Mouse (Mus musculus): ENCODE results near the gene Csnk1d.

The Csnk1d gene

GRCm38 (mm10) chr11:120951731-120952730 is 39.1 kb downstream of the Csnk1d start:
- in situ Hi-C loops (cut with MboI, MseI): no loop called here

- in situ Hi-C loops (cut with MboI, MseI): no loop called here
Measured at GRCm38 (mm10) chr11:120951237-120951636, 39.9 kb downstream of the Csnk1d start.

GRCm38 (mm10) chr11:120950281-120951202 is 40.6 kb downstream of the Csnk1d start:
- in situ Hi-C loops (cut with MboI, MseI): no loop called here

GRCm38 (mm10) chr11:120949863-120950262 is 41.3 kb downstream of the Csnk1d start:
- in situ Hi-C loops (cut with MboI, MseI): no loop called here

GRCm38 (mm10) chr11:120948861-120949851 is 42.0 kb downstream of the Csnk1d start:
- in situ Hi-C loops (cut with MboI, MseI): no loop called here

GRCm38 (mm10) chr11:120948328-120948727 is 42.8 kb downstream of the Csnk1d start, which contains the start of gene Slc16a3:
Slc16a3 (plus strand) TSS chr11:120948480.
- in situ Hi-C loops (cut with MboI, MseI): no loop called here

- in situ Hi-C loops (cut with MboI, MseI): no loop called here
Measured at GRCm38 (mm10) chr11:120945926-120946325, 45.2 kb downstream of the Csnk1d start.

- in situ Hi-C loops (cut with MboI, MseI): no loop called here
Measured at GRCm38 (mm10) chr11:120945266-120945665, 45.9 kb downstream of the Csnk1d start.

GRCm38 (mm10) chr11:120940959-120941358 is 50.2 kb downstream of the Csnk1d start:
- in situ Hi-C loops (cut with MboI, MseI): no loop called here

GRCm38 (mm10) chr11:120939712-120940341 is 51.3 kb downstream of the Csnk1d start:
- in situ Hi-C loops (cut with MboI, MseI): no loop called here

GRCm38 (mm10) chr11:120938795-120939194 is 52.3 kb downstream of the Csnk1d start:
- in situ Hi-C loops (cut with MboI, MseI): no loop called here

- in situ Hi-C loops (cut with MboI, MseI): no loop called here
Measured at GRCm38 (mm10) chr11:120937976-120938375, 53.2 kb downstream of the Csnk1d start.

- in situ Hi-C loops (cut with MboI, MseI): no loop called here
Measured at GRCm38 (mm10) chr11:120932564-120933398, 58.3 kb downstream of the Csnk1d start, which contains the start of gene Ccdc57. Ccdc57 (minus strand) TSS chr11:120932872.

- in situ Hi-C loops (cut with MboI, MseI): no loop called here
Measured at GRCm38 (mm10) chr11:120931479-120931878, 59.7 kb downstream of the Csnk1d start.

- in situ Hi-C loops (cut with MboI, MseI): no loop called here
Measured at GRCm38 (mm10) chr11:120928468-120928867, 62.7 kb downstream of the Csnk1d start.

- in situ Hi-C loops (cut with MboI, MseI): no loop called here
Measured at GRCm38 (mm10) chr11:120922528-120922927, 68.6 kb downstream of the Csnk1d start.

- in situ Hi-C loops (cut with MboI, MseI): no loop called here
Measured at GRCm38 (mm10) chr11:120917756-120918155, 73.4 kb downstream of the Csnk1d start.

- in situ Hi-C loops (cut with MboI, MseI): no loop called here
Measured at GRCm38 (mm10) chr11:120916477-120916876, 74.7 kb downstream of the Csnk1d start.

- in situ Hi-C loops (cut with MboI, MseI): no loop called here
Measured at GRCm38 (mm10) chr11:120913796-120914195, 77.3 kb downstream of the Csnk1d start.

All from regulatory T cell (primary cell).